Mouse (Mus musculus): ENCODE measurements around the gene AC124502.3.

The AC124502.3 gene

DNA sequence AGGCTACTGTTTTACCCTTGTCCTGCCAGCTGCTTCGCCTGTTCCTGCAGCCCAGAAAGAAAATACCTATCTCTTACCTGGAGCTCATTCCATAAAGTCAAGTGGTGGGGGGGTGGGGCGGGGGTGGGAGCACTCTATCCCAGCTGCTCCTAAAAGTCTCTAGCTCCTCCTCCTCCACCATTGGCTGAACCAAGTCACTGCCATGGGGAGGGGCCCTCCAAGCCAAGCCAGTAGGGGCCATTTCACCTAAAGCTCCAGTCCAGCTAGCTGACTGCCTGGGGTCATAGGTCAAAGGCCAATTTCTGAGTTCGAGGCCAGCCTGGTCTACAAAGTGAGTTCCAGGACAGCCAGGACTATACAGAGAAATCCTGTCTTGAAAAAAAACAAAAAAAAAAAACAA lies 6.0 kb upstream of the AC124502.3 start:
- DNase-seq (ENCODE audit: low spot score in 2 of 2) = no peak

DNA sequence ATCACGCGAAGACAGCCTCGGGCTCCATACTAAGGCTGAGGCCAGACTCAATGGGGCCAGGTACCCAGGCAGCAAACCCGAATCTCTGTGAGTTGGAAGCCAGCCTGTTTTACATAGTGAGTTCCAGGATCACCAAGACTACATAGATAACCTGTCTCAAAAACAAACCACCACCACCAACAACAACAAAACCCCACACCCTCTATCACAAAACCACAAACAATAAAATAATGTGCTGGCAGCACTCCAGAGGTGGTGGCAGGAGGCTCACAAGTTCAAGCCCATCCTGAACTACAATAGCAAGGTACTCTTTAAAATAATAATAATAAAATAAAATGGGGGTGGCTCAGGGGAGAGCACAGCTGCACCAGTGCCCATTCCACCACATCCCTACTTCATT lies 2.1 kb upstream of the AC124502.3 start:
- DNase-seq (ENCODE audit: low spot score in 2 of 2) = no peak

DNA sequence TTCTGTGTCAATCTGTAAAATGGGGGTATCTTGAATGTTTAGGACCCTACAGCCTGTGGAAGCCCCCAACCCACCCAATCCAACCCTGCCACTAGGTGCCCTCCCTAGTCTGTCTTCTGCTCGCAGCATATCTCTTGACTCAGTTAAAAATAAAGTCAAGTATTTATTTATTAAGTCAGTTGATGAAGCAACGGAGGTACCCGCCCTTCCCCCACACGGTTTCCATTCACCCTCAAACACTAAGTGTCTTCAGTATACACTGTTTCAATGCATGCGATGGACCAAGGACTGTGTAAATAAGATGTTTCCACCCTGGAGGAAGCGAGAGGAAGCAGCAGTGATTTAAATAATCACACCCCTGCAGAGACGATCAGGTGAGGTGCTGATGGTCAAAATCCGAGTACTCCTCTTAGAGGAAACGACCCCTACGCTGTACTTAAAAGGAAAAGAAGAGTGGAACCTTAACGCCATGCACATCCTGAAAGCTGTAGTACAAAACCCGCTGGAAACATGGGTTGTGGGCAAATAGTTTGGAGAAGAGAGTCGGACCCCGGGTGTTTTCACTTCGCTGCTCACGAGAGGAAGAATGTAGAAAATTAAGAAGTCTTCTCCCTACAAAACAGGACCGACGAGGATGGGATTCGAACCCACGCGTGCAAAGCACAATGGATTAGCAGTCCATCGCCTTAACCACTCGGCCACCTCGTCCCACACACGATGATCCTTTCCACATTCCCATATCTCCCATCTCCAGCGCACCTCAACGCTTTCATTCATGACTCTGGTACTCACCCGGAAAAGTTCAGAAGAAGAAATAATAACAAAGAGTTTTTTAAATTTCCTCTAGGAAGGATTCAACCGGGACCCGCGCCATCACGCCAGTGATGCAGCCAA lies 766 bp upstream of the AC124502.3 start:
- DNase-seq (ENCODE audit: low spot score in 2 of 2) = peak in 1 of 2 experiments; percentile 89

DNA sequence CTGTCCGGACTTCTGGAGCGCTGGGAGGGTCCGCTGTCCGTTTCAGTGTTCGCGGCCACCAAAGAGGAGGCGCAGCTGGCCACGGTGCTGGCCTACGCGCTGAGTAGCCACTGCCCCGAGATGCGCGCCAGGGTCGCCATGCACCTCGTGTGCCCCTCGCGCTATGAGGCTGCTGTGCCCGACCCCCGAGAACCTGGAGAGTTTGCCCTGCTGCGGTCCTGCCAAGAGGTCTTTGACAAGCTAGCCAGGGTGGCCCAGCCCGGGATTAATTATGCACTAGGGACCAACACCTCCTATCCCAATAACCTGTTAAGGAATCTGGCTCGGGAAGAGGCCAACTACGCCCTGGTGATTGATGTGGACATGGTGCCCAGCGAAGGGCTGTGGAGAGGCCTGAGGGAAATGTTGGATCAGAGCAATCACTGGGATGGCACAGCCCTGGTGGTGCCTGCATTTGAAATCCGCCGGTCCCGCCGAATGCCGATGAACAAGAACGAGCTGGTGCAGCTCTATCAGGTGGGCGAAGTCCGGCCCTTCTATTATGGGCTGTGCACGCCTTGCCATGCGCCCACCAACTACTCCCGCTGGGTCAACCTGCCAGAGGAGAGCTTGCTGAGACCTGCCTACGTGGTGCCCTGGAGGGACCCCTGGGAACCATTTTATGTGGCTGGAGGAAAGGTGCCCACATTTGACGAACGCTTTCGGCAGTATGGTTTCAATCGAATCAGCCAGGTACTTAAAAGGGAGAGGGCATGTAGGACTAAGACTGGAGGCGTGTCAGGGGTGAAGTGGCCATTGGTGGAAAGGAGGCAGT lies 817 bp downstream of the AC124502.3 start:
- DNase-seq (ENCODE audit: low spot score in 2 of 2) = peak in 1 of 2 experiments; percentile 32

DNA sequence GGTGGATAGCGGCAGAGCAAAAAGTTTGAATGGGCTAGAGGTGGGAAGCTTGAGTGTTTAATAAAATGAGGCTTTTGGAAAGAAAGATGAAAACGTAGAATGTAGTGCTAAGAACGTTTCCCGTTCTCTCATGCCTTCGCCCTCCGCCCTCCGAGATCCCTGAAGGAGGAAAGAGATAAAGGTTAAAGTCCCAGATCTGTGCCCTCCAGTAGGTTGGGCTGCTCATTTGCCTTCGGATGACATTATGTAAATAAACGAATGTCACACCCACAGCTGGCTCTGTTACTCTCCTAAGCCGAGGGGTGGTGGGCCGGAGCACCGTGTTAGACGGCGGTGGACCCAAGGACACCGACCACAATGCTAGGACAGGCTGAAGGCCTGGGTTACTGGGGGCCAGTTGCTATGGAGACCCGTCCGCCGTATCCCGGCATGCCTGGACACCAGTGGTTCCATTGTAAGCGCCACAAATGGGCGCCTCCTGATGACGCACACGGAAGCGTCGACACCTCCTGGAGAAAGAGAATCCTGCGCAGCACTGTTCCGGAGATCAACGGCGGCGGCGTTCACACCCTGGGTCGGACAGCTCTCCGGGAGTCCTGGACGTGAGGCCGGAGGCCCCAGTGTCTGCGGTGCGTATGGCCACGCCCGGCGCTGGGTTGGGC lies 2.3 kb downstream of the AC124502.3 start, which contains the start of gene Brms1:
Gene Brms1, plus strand, starts transcription at position 493 of the 662 bp plus-strand sequence.
- peak; percentile 84 to 92 for DNase-seq (ENCODE audit: low spot score in 2 of 2)

DNA sequence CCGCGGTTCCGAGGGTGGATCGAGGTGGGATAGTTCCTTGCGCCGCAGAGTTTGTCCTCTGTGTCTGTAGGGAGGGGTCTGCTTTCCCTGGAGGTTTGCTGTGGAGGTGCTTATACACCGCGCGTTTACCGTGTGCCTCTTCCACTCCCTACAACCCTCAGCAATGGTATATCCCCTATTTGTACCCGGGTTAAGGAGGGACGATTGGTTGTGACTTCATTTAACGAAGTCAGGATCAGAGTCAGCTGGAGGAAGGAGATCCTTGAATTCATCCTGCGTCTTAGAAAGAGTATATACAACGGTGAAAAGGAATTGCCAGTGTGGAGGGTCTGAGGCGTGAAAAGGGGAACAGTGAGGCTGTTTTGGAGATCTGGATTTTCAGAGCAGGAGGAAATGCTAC lies 2.9 kb downstream of the AC124502.3 start:
- DNase-seq (ENCODE audit: low spot score in 2 of 2) = no peak

DNA sequence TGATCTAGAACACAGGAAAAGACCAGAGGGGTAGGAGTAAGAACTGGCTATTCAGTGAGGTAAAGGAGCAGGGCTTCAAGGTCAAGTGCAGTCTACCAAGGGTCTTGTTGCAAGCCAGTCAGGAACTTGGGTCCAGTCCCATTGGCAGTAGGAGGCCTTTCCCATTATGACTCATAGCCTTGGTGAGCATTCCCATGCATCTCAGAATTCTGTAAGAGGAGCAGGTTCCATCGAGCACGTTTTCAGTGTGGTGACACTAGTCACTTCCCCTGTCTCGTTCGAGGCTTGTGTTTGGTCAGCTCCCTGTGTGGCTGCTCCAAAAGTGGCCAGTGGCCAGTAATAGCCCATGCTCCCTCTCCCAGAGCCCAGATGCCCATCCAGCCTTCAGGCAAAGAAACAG lies 6.8 kb downstream of the AC124502.3 start:
- no peak for DNase-seq (ENCODE audit: low spot score in 2 of 2)

DNA sequence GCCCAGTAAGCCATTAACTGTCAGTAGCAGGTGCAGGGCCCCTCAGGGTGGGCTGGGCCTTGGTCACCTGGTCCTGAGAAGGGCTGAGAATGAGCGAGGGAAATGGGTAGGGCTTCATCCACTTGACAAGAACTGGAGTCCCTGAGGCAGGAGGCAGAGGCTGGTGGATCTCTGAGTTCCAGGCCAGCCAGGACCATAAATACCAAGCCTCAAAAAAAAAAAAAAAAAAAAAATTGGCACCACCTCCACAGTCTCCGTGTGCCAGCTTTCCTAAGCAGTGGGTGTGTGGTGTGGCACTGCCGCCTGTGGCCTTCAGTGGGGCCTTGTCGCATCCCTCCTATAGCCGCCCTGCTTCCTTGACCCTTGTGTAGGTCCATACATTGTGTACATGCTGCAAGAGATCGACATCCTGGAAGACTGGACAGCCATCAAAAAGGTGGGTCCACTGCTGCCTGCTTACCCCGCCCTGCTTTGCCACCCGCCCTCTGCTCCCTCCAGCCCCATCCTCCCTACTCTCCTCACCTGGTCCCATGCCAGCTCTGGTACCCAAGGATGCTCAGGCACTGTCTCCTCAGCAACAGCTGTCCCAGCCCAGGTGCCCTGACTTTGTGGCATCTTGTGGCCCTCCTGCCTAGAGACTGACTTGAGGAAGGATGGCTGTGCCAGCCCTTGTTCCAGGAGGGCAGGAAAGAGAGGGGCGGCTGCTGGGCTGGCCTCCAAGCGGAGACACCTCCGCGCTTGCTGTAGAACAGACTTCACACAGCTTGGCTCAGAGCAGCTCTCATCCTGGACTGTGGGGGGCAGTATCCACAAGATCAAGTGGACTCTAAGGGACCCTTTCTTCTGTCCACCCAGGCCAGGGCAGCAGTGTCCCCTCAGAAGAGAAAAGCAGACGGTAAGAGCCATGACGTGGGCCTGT lies 9.7 kb downstream of the AC124502.3 start:
- peak in 1 of 2 experiments; percentile 77 for DNase-seq (ENCODE audit: low spot score in 2 of 2)

DNA sequence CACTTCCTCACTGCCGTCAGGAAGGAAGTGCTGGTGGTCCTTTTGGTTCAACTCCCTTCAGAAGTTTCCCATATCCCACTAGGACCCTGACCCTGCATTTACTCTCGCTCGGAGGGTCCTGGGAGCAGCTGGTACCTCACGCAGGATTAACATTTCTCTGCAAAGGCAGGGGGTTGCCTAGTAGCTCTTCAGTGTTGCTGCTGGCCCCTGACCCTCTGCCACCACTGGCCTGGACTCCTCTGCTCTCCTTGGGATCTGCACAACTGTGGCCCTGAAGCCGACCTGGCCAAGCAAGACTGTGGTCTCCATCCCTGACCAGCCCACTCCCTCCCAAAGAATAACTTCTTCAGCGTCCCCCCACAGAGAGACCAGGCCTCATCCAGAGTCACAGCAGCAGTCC lies 10.6 kb downstream of the AC124502.3 start:
- no peak for DNase-seq (ENCODE audit: low spot score in 2 of 2)

DNA sequence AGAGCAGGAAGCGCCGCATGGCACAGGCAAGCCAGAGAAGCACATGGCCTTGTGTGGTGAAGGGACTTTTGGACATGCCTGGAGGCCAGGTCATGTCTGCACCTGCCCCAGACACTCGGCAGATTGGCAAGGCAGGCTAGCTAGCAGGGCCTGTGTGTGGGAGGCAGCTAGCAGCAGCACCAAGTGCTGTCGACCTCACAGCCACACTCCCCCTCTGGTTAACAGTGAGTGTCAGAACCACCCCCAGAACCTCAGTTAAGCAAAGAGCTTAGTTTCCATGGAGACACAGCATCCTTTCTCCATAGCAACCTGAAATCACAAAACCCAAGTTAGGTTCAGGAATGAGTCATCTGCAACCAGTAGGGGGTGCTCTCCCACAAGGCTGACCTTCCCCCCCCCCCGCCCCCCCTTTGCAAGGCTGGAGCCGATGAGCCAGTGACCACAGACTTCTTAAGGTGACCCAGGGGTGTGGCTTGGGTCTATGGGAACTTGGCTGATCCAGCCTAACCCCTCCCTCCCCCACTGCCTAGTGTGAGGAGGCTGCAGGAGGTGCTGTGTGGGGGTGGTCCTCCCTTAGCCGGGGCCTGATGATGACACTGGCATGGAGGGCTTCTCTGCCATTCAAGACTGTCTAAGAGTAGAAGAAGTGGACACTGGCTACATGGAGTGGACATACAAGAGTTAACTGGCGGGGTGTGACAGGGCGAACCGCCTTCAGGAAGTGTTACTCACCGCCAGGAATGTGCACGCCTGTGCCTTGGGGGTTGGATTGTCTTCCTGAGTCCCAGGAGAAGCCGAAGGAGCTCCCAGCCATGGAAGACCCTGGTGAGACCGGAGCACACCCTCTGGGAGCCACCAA lies 11.6 kb downstream of the AC124502.3 start, which contains the start of gene Rin1:
Gene Rin1, plus strand, starts transcription at position 435 of the 859 bp plus-strand sequence.
- DNase-seq (ENCODE audit: low spot score in 2 of 2) = peak; percentile 84 to 89

DNA sequence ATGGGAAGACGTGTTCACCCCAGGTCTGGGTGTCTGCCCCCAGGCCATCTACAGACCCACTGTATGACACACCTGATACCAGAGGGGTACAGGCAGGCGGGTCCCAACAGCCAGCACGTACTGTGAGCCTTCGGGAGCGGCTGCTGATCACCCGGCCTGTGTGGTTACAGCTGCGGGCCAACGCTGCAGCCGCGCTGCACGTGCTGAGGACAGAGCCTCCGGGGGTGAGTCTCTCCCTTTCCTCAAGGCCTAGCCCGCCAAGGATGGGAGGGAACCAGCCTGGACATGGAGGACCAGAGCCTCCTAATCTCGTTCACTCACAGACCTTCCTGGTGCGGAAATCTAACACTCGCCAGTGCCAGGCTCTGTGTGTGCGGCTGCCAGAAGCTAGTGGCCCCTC lies 12.3 kb downstream of the AC124502.3 start:
- DNase-seq (ENCODE audit: low spot score in 2 of 2) = no peak

DNA sequence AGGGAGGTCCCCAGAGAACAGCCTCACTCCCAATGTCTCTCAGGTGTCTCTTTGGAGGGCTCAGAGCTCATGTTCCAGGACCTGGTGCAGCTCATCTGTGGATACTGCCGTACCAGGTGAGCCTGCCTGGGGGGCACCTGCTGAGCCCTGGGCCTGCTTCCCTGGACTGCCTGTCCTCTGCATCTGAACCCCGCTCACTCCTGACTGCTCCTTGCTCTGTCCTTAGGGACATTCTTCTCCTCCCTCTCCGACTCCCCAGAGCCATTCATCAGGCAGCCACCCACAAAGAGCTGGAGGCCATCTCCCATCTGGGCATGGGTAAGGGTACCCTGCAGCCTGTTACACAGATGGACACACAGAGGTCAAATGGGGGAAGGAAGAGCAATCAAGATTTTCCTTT lies 12.8 kb downstream of the AC124502.3 start:
- DNase-seq (ENCODE audit: low spot score in 2 of 2) = no peak

DNA sequence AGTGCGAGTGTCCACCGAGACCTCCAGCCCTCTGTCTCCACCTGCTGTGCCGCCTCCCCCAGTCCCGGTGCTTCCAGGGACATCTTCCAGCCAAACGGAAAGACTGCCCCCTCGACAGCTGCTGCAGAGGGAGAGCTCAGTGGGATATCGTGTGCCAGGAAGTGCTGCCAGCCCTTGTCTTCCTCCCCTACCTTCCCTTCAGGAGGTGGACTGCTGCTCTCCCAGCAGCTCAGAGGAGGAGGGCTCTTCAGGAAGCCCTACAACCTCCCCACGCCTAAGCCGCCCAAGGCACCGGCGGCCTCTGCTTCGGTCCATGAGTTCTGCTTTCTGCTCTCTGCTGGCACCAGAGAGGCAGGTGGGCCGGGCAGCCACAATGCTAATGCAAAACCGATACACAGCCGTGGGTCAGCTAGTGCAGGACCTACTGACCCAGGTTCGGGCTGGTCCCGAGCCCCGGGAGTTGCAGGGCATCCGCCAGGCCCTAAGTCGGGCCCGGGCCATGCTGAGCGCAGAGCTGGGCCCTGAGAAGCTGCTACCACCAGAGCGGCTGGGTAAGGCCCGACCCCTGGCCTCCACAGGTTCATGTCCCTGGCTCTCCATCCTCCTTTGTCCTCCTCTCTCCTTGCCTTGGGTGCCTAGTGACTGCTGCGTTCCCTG lies 13.6 kb downstream of the AC124502.3 start:
- no peak for DNase-seq (ENCODE audit: low spot score in 2 of 2)

DNA sequence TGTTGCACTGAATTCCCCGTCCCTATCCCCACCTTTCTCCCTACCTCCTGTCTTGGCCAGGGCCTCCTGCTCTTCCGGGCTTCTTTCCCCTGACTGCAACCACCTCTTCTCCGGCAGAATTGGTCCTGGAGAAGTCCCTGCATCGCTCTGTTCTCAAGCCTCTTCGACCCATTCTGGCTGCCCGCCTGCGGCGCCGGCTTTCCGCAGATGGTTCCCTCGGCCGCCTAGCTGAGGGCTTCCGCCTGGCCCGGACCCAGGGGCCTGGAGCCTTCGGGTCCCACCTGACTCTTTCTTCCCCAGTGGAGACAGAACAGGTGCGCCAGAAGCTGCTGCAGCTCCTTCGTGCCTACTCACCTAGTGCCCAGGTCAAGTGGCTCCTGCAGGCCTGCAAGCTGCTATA lies 14.2 kb downstream of the AC124502.3 start:
- no peak for DNase-seq (ENCODE audit: low spot score in 2 of 2)

DNA sequence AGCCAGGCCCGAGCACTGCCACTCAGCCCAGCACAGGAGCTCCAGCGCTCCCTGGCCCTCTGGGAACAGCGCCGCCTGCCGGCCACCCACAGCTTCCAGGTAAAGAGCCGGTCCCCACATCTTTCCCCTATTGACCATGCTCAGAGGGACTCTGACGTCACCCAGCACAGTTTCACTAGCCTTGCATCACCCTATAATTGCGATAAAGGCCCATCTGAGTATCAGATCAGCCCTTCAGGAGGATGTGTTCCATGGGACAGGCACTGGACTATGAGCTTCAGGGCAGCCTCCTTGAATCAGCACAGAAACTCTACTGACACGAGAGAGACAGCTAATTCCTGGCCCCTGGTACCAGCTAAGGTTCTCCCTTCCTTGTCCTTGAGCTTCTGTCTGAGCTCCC lies 15.2 kb downstream of the AC124502.3 start:
- no peak for DNase-seq (ENCODE audit: low spot score in 2 of 2)

DNA sequence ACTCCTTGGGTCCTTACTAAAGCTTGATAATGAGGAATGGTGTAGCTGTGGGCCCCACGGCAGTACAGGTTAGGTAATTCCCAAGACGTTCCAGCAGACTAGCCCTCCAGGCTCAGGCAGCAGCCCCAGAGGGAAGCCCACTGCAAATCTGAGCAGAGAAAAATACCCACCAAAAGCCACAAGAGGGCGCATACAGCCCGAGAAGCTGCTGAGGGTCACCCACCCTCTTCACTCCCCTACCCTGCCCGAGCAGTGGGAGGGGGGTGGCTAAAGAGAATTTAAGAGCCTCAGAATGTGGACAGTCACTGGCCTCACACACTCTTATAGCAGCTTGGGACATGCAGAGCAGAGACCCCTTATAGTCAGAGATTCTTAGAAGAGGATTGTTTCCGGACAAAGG lies 17.6 kb downstream of the AC124502.3 start:
- no peak for DNase-seq (ENCODE audit: low spot score in 2 of 2)

DNA sequence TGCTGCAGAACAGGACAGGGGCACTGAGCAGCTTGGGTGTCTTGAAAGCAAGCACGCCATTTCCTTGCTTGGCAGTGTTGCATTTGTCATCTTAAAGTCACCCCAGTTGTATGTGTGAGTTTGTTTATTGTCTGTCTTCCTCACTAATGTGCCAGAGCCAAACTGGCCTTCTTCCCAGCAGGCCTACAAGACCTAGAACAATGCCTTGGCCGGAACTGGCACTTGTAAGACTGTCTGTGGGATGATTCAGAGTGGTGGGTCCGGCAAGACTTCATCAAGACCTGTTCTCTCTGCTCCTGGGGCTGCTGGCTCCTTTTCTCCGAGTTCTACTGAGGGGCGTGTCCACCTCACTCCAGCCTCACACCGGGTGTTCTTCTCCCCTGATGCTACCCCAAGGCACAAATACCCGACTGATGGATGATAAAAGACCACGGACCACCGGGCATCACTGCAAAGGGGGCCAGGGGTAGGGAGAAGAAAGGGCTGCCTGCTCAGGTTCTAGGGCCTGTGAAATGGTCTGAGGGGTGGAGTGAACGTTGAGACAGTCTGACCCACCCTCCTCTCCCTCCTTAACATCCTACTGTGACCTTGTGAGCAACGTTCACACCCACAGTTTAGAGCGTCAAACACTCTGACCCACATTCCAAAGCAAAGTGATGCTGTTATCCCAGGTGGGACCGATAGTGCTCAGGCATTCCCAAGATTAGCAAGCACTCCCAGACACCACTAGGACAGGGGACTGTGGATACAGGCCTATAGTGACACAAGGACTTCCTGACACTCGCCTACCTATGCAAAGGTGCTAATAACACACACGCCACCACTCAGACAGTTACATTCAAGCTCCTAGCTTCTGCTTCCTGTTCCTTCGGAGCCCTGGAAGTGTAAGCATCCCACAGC lies 19.4 kb downstream of the AC124502.3 start:
- DNase-seq (ENCODE audit: low spot score in 2 of 2) = no peak
